In genomic region chr17:63289317-63289913, GRCm38 (mm10) we compare ENCODE assay signal across 12 mouse cellular contexts.
DNase-seq lines count a peak whose midpoint lies in the region; ATAC-seq lines count a peak whose summit lies in the region.
"Had no signal": no experiment of that assay in that cellular context is flagged by ENCODE, and none has a peak within 500 bp of the region (broad histone marks: within the 10 kb centered on the region; RNA-seq: fewer than 3 reads in every experiment).

No protein-coding gene starts in this region.

- DNase-seq in embryonic facial prominence, embryonic 14.5 days (ENCODE audit: low spot score): peak; percentile 67
- DNase-seq in embryonic facial prominence, embryonic 10.5 days (ENCODE audit: low spot score): no peak
- DNase-seq in lung, postnatal 25 days (ENCODE audit: low spot score): no peak
- DNase-seq in cerebellum, postnatal 25 days: peak; percentile 42 to 71
- peak; percentile 38 for DNase-seq in lung, postnatal 14 days
- no peak for DNase-seq in thymus, postnatal 36 days
- DNase-seq in left cerebral cortex, postnatal 14 days (ENCODE audit: low spot score in 2 of 2): no peak
- DNase-seq: retina, postnatal 1 day; thymus, adult 2 months had no signal

- no peaks in the 10 kb centered on the region for H3K36me3 ChIP-seq in embryonic facial prominence, embryonic 14.5 days (ENCODE audit: control insufficient read depth, insufficient read depth, low read length)
- H3K36me3 ChIP-seq in embryonic facial prominence, embryonic 10.5 days (replicated peaks): no peaks in the 10 kb centered on the region
- H3K36me3 ChIP-seq in lung, embryonic 15.5 days: no peaks in the 10 kb centered on the region
- H3K36me3 ChIP-seq: limb, embryonic 12.5 days; midbrain, embryonic 13.5 days had no signal

- H3K4me2 ChIP-seq in embryonic facial prominence, embryonic 14.5 days (ENCODE audit: low read depth, low read length): no peak overlapping the region
- H3K4me2 ChIP-seq in lung, embryonic 15.5 days: no peak overlapping the region
- H3K4me2 ChIP-seq: limb, embryonic 12.5 days; midbrain, embryonic 13.5 days had no signal

- H3K4me1 ChIP-seq in embryonic facial prominence, embryonic 14.5 days (ENCODE audit: control insufficient read depth, insufficient read depth, low read length): no peaks in the 10 kb centered on the region
- no peaks in the 10 kb centered on the region for H3K4me1 ChIP-seq in embryonic facial prominence, embryonic 10.5 days
- peaks cover 44% of the 10 kb centered on the region for H3K4me1 ChIP-seq in lung, embryonic 15.5 days

- H3K27me3 ChIP-seq in embryonic facial prominence, embryonic 14.5 days (replicated peaks; ENCODE audit: control insufficient read depth, insufficient read depth, low read length): no peaks in the 10 kb centered on the region
- H3K27me3 ChIP-seq in embryonic facial prominence, embryonic 10.5 days (replicated peaks; ENCODE audit: low read depth, poor library complexity, severe bottlenecking): no peaks in the 10 kb centered on the region
- H3K27me3 ChIP-seq in lung, embryonic 15.5 days: no peaks in the 10 kb centered on the region
- H3K27me3 ChIP-seq: limb, embryonic 12.5 days; midbrain, embryonic 13.5 days had no signal

- no peak overlapping the region for H3K4me3 ChIP-seq in embryonic facial prominence, embryonic 14.5 days (ENCODE audit: low read depth, low read length)
- H3K4me3 ChIP-seq in embryonic facial prominence, embryonic 10.5 days: no peak overlapping the region
- H3K4me3 ChIP-seq in lung, embryonic 15.5 days: no peak overlapping the region
- H3K4me3 ChIP-seq: limb, embryonic 12.5 days; midbrain, embryonic 13.5 days had no signal

- H3K9me3 ChIP-seq in embryonic facial prominence, embryonic 14.5 days (ENCODE audit: control insufficient read depth, low read length): no peaks in the 10 kb centered on the region
- no peaks in the 10 kb centered on the region for H3K9me3 ChIP-seq in embryonic facial prominence, embryonic 10.5 days
- H3K9me3 ChIP-seq in lung, embryonic 15.5 days: no peaks in the 10 kb centered on the region
- H3K9me3 ChIP-seq: limb, embryonic 12.5 days; midbrain, embryonic 13.5 days had no signal

- H3K9ac ChIP-seq in embryonic facial prominence, embryonic 14.5 days (ENCODE audit: low read depth, low read length): no peak overlapping the region
- no peak overlapping the region for H3K9ac ChIP-seq in lung, embryonic 15.5 days
- H3K9ac ChIP-seq: limb, embryonic 12.5 days; midbrain, embryonic 13.5 days had no signal

- intact Hi-C loops in left cerebral cortex, postnatal 14 days (cut with DNase I): no loop called here

- WGBS in embryonic facial prominence, embryonic 14.5 days: 70% methylated on average over 1 of the region's 1 CpGs
- 83% methylated on average over 1 of the region's 1 CpGs for WGBS in embryonic facial prominence, embryonic 10.5 days
- 34% methylated on average over 1 of the region's 1 CpGs for WGBS in lung, embryonic 15.5 days

- ATAC-seq in embryonic facial prominence, embryonic 14.5 days (ENCODE audit: low read depth): no peak
- peak; percentile 56; the same call in 1 of the 2 replicates for ATAC-seq in lung, embryonic 15.5 days (ENCODE audit: borderline replicate concordance, extremely low read depth, low FRiP score, low TSS enrichment)
- ATAC-seq: midbrain, embryonic 13.5 days had no signal

- H3K27ac ChIP-seq in embryonic facial prominence, embryonic 14.5 days (replicated peaks; ENCODE audit: low read depth, low read length): no peak overlapping the region
- no peak overlapping the region for H3K27ac ChIP-seq in embryonic facial prominence, embryonic 10.5 days (replicated peaks)
- peak overlapping the region; percentile 50 for H3K27ac ChIP-seq in lung, embryonic 15.5 days
- H3K27ac ChIP-seq: limb, embryonic 12.5 days; midbrain, embryonic 13.5 days had no signal

Comparison
In these comparisons a context has a peak if more than half of its experiments do, and no peak if none do; other contexts are left out.
1. DNase-seq: peak in embryonic facial prominence, embryonic 14.5 days (single experiment), cerebellum, postnatal 25 days (2 of 2) and lung, postnatal 14 days (single experiment); none in embryonic facial prominence, embryonic 10.5 days (single experiment), lung, postnatal 25 days (single experiment), thymus, postnatal 36 days (0 of 2) and left cerebral cortex, postnatal 14 days (0 of 2).